Mouse (Mus musculus) heart, postnatal 25 days (tissue): ENCODE data around the gene Ell. TPM values are rescaled to one million over a fixed set of nuclear protein-coding genes. Genes with fewer than 3 reads are reported as not detected.
"Not testable (repeated sequence)": the region's sequence is repeated elsewhere in the genome, so short reads cannot be mapped to it uniquely, and the experiment has no call there.

Source experiments
- DNase-seq: peaks from one replicate; pipeline ENCODE4 v3.0.0; 2022; ENCODE audit warnings: low spot score
- intact Hi-C: fragments of 180-260 bp; cut with DNase I; formaldehyde crosslinking; loops from one replicate; pipeline ENCODE4 v1.15.1; 2025
- total RNA-seq, 2 experiments: library from RNA; stranded (reverse); gene quantifications; 2 replicates each; pipeline ENCODE4 v1.2.3; 2021

Ell gene
- total RNA-seq, 2 experiments from 2014 or later: 11.7 to 13.3 TPM

DNA sequence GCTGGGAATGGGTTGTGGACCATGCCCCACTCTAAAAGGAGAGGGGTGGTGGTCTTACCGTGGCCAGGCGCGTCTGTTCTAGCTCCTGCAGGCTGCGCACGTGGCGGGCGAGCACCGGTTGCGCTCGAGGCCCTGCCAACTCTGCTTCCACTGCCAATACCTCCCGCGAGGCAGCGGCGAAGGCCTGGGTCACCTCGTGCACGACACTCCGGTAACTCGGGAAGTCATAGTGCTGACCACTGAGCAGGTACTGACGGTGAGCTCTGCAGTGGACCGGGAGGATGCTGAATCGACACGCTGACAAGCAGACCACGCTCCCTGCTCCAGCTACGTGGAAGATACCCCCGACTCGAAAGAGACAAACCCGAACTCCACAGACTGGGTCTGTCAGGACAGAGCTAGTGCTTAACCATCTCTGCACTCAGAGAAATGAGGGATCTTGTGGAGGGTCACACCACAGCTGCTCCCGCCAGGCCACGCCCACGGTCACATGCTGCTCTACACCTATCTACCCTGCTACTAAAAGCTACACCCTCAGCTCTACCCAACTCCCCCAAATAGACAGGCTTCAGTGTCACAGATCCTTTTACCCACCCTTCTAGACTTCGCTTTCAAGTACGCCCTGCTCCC, 33.4 kb upstream of the Ell start:
- DNase-seq: no peak
- intact Hi-C loops: no loop called here

DNA sequence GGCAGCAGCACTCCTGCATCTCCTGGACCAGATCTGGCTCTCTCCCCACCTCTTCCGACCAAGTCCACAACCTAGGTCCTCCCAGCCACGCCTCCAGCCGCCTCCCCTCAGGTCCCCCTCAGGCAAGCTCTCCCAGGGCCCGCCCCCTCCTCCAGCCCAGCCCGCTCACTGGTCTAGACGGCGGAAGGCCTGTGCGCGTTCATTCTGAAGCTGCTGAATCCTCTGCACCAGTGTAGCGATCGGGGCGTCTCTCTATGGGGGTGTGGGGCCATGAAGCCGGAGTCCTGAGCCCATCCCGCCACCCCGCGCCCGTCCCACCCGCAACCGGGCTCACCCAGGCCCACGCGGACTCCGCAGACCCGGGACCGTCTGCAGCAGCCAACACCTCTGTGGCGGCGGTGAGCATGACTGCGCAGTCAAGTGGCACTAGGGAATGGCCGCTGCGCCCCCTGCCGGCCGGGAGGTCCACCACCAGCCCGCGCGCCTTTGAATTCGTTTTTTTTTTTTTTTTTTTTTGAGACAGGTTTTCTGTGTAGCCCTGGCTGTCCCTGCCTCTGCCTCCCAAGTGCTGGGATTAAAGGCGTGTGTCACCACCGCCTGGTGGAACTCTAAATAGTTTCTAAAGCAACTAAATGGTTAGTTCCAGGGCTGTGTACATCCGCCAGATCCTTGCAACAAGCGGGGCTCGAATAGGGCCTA, 32.8 kb upstream of the Ell start, which contains the start of gene Rex1bd:
Rex1bd (minus strand) TSS at position 425 of the 699 bp plus-strand sequence.
- intact Hi-C loops: no loop called here

DNA sequence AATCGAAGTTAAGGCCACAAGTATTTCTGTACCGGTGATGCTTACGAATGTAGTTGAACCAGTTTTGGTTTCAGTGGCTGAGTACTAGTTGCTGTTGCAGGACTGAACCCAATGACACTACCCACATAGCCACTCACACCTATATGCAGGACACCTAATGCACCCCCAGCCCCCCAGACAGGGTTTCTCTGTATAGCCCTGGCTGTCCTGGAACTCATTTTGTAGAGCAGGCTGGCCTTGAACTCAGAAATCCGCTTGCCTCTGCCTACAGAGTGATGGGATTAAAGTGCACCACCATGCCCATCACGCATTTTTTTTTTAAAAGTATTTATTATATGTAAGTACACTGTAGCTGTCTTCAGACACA, 32.2 kb upstream of the Ell start:
- DNase-seq: no peak
- intact Hi-C loops: no loop called here

More for the DNA sequence above, 32.8 kb upstream of the Ell start, which contains the start of gene Rex1bd:
- peak; percentile 86 for DNase-seq

DNA sequence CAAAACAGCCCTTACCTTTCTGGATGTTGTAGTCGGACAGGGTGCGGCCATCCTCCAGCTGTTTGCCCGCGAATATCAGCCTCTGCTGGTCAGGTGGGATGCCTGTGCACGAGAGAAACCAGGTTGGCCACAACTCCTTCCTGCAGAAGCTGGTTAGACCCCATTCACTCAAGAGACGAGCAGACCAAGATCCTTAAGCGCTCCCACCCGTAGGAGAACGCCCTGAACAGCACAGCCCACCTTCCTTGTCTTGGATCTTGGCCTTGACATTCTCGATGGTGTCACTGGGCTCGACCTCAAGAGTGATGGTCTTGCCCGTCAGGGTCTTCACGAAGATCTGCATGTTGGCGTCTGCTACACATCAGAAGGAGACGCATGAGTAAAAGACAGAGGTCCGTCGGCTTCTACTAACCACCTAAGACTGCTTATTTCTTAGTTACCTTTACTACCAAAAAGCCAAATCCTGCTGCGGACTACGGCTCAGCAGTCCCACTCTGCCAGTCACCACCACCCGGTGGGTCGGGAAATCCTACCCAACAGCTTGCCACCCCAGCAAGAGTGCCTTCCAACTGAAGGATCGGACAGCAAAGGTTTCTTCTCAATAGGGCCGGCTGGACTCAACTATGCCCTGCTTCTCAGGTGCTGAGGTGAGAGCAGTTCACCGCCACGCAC, 29.8 kb upstream of the Ell start:
- intact Hi-C loops: no loop called here
- DNase-seq: no peak

DNA sequence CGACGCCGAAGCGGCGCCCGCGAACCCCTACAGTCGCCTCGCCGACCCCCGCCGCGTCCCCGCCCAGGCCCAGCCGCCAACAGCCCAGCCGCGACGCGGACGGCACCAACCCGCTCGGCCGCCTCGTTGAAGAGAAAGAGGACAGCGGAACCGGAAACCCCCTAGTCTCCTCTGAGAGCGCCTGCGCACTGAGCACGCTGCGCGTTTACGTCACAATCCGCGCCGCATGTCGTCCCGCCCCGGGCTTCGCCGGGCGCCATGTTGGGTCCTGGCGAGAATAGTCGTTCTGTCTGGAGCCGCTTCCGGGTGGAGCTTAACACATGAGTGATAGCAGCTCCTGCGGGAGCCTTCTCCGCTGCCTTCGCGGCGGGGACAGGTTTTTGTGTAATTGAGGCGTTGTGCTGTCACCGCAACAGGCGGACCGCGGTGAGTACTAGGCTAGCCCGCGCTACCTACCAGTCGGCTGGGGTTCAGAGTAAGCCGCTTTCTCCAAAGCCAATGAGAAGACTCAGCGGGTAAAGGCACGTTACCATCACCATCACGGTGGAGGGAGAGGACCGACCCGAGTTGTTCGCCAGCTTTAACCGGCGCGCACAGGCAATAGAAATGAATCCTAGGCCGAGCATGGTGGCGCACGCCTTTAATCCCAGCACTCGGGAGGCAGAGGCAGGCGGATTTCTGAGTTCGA, 28.9 kb upstream of the Ell start, which contains the start of gene Uba52:
Uba52 (minus strand) TSS at position 574 of the 688 bp plus-strand sequence.
- intact Hi-C loops: no loop called here
- peak; percentile 96 for DNase-seq

DNA sequence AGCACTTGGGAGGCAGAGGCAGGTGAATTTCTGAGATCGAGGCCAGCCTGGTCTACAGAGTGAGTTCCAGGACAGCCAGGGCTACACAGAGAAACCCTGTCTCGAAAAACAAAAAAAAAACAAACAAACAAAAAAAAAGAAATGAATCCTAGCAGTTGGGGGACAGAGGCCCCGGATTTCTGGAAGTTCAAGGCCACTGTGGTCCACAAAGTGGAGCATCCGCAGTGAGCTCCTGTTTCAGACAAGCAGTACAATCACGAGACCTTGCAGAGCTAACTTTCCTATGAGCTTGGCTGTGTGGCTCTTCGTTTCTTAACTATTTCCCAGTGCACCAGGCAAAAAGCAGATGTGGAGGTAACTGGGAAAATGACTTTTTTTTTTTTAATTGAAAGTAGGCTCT, 28.1 kb upstream of the Ell start:
- intact Hi-C loops: not testable (repeated sequence)

DNA sequence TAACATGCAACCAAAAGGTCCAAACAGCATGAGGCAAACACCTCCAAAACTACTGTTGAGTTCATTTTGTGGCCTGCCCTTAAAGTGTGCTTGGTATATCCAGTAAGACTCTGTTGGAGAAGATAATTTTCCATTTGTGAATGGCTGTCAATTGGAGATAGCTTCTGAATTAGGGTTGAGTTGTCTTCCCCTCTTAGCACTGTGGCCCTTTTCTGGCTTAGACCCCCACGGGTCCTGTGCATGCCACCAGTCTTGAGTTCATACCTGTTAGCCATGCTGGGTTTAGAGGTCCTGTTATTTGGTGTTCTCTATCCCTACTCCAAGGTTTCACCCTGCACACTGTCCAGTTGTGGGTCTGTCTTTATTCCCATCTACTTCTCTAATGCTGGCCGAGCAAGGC, 27.5 kb upstream of the Ell start:
- intact Hi-C loops: no loop called here

More for the DNA sequence above, 28.1 kb upstream of the Ell start:
- DNase-seq: not testable (repeated sequence)

DNA sequence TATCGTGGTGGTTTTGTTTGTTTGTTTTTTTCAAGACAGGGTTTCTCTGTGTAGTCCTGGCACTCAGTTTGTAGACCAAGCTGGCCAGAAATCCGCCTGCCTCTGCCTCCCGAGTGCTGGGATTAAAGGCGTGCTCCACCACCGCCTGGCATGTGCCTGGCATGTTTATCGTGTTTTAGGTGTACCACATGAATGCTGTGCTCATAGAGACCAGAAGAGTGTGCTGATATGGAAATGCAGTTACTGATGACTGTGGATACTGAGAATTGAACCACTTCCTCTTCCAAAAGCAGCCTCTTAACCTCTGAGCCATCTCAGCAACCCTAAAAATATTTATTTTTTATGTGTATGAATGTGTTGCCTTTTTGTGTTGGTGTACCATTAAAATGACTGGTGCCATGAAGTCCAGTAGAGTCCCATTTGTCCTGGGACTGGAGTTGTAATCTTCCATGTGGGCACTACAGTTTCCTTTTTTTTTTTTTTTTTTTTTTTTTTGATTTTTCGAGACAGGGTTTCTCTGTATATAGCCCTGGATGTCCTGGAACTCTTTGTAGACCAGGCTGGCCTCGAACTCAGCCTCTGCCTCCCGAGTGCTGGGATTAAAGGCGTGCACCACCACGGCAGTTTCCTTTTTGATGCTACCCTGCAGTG, 26.9 kb upstream of the Ell start:
- intact Hi-C loops: no loop called here

More for the DNA sequence above, 27.5 kb upstream of the Ell start:
- no peak for DNase-seq

DNA sequence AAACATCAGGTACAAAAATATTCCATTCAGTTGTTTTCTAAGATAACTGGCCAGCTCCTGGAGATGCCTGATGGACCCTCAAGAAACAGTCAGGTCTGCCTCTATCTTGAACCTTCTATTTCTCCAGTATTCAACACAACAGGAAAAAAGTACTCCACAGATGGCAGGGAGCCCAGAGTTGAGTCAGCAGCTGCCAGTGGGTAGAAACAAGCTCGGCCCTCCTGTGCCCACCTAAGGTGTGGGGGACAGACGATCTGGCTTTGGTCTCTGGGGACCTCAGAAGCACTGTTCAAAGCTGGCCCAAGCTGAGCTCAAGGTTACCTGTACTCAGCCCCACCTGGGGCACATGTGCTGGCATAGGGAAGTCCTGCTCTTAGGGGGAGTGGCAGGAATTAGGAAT, 25.8 kb upstream of the Ell start:
- no peak for DNase-seq
- intact Hi-C loops: no loop called here

More for the DNA sequence above, 26.9 kb upstream of the Ell start:
- DNase-seq: no peak

DNA sequence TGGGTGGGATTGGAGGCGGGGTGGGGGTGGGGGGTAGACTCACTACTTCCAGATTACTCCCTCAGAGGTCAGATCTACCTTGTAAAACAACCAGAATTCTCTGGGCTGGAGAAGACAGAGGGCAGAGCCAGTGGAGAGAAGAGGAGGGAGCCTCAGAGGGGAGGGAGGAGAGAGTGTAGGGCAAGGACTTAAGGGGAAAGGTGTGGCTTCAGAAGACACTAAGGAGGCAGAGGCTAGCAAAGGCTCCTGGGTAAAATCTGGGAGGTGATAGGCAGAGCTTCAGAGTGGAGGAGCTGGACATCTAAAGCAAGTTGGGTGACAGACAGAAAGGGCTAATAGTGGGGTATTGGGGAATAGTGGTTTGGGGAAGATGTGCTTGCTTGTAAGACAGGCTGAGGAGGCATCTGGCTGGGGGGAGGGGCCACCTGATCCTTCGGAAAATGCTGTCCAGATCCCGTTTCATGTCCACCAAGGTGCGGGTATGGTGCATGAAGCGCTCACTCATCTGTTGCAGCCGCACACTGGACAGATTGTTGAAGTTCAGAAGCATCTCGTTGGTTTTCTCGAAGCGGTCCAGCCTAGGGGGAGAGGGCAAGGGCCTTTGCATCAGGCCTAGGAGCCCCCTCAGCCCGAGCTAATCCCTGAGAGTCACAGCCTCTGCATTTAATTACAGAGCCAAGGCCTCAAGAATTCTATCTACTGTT, 21.2 kb upstream of the Ell start:
- intact Hi-C loops: no loop called here
- DNase-seq: no peak

DNA sequence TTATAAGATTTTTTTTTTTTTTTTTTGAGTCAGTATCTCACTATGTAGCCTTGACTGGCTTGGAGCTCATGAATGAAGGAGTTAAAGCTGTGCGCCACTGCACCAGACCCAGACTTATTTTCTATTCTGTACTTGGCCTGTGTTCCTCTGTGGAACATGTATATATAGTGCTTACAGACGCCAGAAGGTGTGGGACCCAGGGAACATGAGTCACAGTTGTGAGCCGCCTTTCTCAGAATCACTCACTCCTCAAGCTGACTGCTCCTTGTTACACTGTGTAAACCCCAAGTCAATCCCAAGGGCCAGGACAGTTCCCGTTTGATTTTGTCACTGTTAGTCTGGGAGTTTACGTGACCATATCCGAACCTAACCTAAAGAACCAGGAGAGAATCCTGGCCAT, 20.2 kb upstream of the Ell start:
- intact Hi-C loops: no loop called here
- DNase-seq: no peak

DNA sequence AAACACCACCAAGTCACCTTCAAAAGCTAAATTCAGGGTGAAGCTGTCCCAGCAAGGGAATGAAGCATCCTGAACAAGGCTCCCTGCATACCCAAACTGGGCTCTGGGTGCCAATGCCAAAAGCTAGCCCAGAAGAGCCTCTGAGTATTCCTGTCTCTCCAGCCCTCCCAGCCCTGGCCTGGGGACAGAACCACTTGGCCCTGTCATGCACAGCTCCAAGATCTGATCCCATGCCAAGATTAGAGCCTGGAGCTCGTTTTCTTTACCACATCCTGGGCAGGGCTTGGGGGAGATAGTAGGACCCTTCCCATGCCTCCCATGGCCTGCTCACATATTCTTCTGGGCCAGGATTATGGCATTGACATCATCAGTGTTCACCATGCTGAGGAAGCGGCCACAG, 19.7 kb upstream of the Ell start:
- DNase-seq: no peak
- intact Hi-C loops: no loop called here

DNA sequence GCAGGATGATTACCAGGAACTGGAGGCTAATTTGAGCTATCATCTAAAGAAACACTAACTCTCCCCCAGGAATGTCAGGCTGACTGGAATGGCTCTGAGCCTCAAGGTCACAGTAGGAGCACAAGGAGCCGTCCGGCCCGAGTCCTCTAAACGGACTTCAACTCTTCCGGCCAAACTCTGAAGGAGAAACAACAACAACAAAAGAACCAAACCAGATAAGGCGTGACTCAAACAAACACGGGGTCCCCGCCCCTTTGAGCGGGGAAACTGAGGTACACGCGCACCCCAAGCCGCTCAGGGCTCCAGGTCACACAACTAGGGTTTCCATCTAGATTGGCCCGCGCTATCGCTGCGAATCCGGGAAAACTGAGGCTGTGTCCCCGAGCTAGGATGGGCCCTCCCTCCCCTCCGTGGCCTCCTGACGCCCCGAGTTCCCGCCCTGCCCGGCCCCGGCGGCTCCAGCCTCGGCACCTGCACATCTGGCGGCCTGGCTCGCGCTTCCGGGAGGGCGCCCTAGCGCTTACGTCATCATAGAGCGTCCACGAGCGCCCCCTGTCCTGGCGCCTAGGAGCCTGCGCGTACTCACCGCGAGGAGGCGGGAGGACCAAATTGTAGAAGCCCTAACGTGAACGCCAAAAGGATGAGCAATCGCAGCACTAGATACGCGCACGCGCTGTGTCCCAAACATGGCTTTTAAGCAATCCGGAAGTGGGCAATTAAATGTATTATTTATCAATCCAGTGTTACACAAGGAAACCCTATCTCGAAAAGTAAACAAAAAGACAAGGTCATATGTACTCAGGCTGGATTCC, 16.5 kb upstream of the Ell start:
- DNase-seq: peak; percentile 94
- intact Hi-C loops: no loop called here

DNA sequence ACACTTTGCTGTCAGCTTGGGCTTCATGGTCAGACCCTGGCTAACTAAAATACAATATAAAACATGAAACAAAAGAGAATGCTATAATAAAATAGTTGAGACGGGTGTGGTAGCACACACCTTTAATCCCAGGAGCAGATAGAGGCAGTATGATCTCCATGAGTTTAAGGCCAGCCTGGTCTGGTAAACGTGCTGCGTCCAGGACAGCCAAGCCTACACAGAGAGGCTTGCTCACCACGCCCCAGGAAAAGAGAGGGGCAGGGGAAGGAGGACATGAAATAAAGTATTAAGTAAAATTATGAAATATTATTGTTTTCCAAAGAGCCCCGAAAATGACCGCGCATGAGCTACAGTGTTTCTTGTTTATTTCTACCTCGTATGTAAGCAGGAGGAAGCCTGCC, 12.1 kb upstream of the Ell start:
- DNase-seq: no peak
- intact Hi-C loops: no loop called here

DNA sequence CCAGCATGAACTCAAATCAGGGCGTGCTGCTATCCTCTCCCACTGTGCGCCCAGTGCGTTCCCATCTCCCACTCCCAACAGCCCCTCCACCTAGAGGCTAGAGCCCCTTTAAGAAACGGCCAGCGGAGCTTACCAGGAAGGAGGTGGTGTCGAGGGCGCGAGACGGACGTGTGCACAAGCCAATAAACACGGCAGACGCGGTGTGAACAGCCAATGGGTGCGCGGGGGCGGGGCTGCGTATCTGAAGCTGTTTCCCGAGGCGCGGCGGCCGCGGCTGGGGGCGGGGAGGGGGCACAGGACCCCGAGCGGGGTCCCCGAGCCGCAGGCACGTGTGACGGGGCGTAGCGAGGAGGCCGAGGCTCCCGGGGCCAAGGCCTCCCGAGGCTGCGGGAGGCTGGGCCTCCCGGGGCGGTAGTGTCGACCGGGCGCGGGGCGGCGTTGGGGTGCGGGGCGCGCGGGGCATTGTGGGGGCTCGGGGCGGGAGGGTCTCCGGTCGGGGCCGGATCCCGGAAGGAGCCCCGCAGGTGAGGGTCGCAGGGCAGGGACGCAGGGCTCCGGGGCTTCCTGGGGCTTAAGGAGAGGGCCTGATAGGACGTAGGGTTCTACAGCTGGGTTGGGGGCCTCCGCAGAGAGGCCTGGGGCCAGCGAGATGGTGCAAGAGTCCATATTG, 11.6 kb upstream of the Ell start, which contains the start of the genes Fkbp8 and Kxd1:
Fkbp8 (plus strand) TSS at position 213 of the 670 bp plus-strand sequence.
Kxd1 (minus strand) TSS at position 445 of the 670 bp plus-strand sequence.
- intact Hi-C loops: no loop called here
- DNase-seq: peak; percentile 95

DNA sequence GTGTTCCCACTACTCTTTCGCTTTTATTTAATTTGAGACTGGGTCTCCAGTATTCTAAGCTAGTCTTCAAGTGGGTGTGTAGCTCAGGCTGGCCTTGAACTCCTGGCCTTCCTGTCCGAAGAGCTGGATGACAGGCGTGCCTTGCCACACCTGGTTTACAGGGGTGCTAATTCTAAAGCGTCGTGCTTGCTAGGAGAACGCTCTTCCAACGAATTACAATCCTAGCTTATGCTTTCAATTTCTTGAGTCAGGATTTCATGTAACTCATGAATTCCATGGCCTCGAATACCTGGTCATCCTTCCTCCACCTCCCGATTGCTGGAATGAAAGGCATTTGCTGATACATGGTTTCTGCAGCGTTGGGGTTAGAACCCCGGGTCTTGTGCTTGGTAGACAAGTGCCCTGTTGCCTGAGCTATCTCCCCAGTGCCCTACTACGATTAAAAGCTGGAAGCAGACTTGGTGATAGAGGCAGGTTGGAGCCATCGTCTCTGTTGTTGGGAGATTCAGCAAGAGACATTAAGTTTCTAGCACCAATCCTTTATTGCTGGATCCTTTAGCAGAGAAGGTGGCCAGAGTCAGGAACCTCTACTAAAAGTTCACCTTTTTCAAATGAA, 11.0 kb upstream of the Ell start:
- DNase-seq: no peak
- intact Hi-C loops: no loop called here

DNA sequence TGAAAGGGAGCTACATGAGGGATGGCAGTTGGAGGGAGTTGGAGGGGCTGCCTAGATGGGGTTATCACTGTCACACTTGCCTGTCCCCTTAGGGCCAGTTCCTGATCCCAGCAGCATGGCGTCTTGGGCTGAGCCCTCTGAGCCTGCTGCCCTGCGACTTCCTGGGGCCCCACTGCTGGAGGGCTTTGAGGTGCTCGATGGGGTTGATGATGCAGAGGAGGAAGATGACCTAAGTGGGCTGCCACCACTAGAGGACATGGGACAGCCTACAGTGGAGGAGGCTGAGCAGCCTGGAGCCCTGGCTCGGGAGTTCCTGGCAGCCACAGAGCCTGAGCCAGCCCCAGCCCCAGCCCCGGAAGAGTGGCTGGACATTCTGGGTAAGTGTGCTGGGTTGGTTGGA, 10.0 kb upstream of the Ell start:
- no peak for DNase-seq
- intact Hi-C loops: no loop called here
